Mouse (Mus musculus) stomach, postnatal 0 days (tissue): Measurements from ENCODE around the gene Actrt3.

Experiments used
- CTCF ChIP-seq: IDR thresholded peaks from 2 replicates; pipeline ENCODE4 v1.5.1; 2016; ENCODE audit warnings: antibody characterized with exemption, low read depth, mild to moderate bottlenecking, moderate library complexity
- EP300 ChIP-seq: optimal IDR thresholded peaks from 2 replicates; pipeline ENCODE3; 2016; ENCODE audit warnings: antibody characterized with exemption

DNA sequence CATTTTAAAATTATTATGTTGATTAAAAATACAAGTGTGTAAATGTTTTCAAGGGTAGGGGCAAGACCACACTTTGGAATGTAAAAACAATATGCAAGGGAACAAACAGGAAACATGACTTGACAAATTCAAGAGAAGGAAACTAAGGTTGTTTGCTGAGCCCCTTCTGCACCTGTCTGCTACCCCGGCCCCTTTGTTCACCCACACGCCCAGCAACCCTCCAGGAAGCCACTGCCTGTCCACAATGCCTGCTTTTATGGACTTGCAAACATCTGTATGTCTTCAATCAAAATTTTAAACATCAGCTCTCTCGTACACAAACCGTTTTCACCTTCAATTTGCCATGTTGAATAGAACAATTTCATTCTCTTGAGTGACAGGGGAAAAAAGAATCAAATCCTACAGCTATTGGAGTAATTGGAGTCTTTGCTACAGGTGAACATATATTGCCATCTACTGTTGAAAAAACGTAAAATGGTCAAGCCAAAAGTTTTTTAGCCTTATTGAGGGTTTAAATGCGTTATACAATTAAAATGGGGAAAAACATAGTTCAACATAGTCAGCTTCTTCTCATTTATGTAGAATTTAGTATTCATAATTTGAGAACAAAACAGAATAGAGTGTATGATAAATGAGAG lies 38.9 kb downstream of the Actrt3 start:
- TF ChIP-seq CTCF (peak; percentile 78), EP300 (no peak)
